Mouse (Mus musculus) heart, embryonic 11.5 days (tissue): Measurements from ENCODE around the gene Ldlrad3. TPM values are rescaled to one million over a fixed set of nuclear protein-coding genes. Genes with fewer than 3 reads are reported as not detected.

Experiments
- ATAC-seq: fragments of 200-750 bp; cut with Nextera tagmentation; replicated peaks from 2 replicates; pipeline ENCODE4 v1.8.0; 2017; ENCODE audit warnings: moderate library complexity; ENCODE audit not compliant: insufficient number of reproducible peaks, low FRiP score, low TSS enrichment
- H3K27ac ChIP-seq: fragments of 300-500 bp; sonication (generic); 2 replicates; pipeline ENCODE4 v1.5.1; 2014; ENCODE audit warnings: mild to moderate bottlenecking, low read depth, low read length
- H3K27me3 ChIP-seq: fragments of 300-500 bp; sonication (generic); 2 replicates; pipeline ENCODE4 v1.6.1; 2014; ENCODE audit warnings: mild to moderate bottlenecking, low read length, mixed read lengths; ENCODE audit not compliant: control insufficient read depth, insufficient read depth
- H3K36me3 ChIP-seq: fragments of 300-500 bp; sonication (generic); 2 replicates; pipeline ENCODE4 v1.6.1; 2014; ENCODE audit warnings: mild to moderate bottlenecking, low read length, moderate library complexity, mixed read lengths; ENCODE audit not compliant: control insufficient read depth, insufficient read depth
- H3K4me1 ChIP-seq: fragments of 300-500 bp; sonication (generic); 2 replicates; pipeline ENCODE4 v1.6.1; 2014; ENCODE audit warnings: low read length; ENCODE audit not compliant: control insufficient read depth, insufficient read depth
- H3K4me2 ChIP-seq: fragments of 300-500 bp; sonication (generic); 2 replicates; pipeline ENCODE4 v1.6.1; 2014; ENCODE audit warnings: mild to moderate bottlenecking, moderate library complexity
- H3K4me3 ChIP-seq: fragments of 300-500 bp; sonication (generic); 2 replicates; pipeline ENCODE4 v1.5.1; 2014; ENCODE audit warnings: low read depth, low read length
- H3K9ac ChIP-seq: fragments of 300-500 bp; sonication (generic); 2 replicates; pipeline ENCODE4 v1.6.1; 2014; ENCODE audit warnings: mild to moderate bottlenecking, low read depth, low read length, moderate library complexity
- H3K9me3 ChIP-seq: fragments of 300-500 bp; sonication (generic); replicated peaks from 2 replicates; pipeline ENCODE4 v1.6.1; 2016; ENCODE audit warnings: low read length; ENCODE audit not compliant: control insufficient read depth
- WGBS: fragments of 180-500 bp; shearing (Covaris S2); extraction: QIAGEN DNeasy Blood & Tissue Kit; methylation state at CpG from one replicate; pipeline ENCODE4 v1.1.7; 2014; ENCODE audit not compliant: insufficient replicate concordance; 5-methylcytosine and 5-hydroxymethylcytosine counted together
- polyA plus RNA-seq: library from polyadenylated mRNA; unstranded; fragments of >200 nt; fragmentation: Nextera tagmentation; extraction: Ambion mirVana; gene quantifications from 2 replicates; pipeline ENCODE4 v1.2.1, GENCODE M21; 2014

Gene Ldlrad3
- polyA plus RNA-seq, 1 experiment from 2014 or later = 19.0 TPM

DNA sequence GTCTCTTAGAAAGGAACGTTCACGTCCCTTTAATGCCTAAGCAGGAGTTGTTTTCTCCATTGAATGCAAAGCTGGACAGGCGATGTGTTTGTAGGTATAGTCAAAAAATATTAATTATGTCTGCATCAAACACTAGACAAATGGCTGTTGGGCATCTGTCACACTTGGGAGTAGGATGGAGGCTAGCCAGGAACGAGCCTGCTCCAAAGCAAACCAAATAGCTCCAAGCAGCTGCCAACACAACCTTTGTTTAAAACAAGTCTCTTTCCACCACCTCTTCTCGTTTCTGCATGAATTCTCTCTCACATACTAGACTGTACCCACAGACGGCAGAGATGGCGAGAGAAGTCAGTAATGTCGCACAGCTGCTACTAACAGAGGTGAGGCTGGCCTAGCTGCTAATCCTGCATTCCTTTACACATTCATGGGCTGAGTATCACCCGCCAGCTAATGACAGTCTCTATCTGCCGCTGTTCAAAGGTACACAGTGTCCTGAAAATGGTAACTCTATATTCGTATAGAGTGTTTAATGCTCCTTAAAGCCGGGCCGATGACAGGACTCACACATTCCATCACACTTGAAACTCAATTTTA is 74.2 kb downstream of the Ldlrad3 start:
- ATAC-seq = no peak
- H3K27me3 ChIP-seq = no peaks in the 10 kb centered on the region
- H3K27ac ChIP-seq = no peak overlapping the region
- H3K9ac ChIP-seq = no peak overlapping the region
- H3K9me3 ChIP-seq = no peaks in the 10 kb centered on the region
- H3K4me3 ChIP-seq = no peak overlapping the region
- no peaks in the 10 kb centered on the region for H3K36me3 ChIP-seq
- H3K4me1 ChIP-seq = peaks cover 22% of the 10 kb centered on the region
- 63% methylated on average over 13 of the region's 13 CpGs for WGBS
- no peak overlapping the region for H3K4me2 ChIP-seq

DNA sequence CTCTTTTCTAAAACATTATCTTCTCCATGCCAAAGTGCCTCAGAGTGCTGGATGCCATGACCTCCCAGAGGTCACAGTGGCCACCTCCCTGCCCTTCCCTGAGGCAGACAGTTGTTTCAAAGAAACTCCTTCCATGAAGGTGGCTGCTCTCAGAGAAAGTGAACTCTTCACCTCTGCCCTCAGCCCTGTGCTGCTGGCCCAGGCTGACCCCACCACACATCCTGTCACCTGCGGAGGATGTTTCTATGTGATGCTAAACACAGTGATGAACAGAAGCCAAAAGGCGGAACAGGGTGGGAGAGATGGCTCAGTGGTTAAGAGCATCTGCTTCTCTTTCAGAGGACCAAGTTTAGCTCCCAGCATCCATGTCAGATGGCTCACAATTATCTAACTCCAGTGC is 75.9 kb downstream of the Ldlrad3 start:
- H3K27ac ChIP-seq = no peak overlapping the region
- H3K4me2 ChIP-seq = no peak overlapping the region
- no peak for ATAC-seq
- no peak overlapping the region for H3K9ac ChIP-seq
- no peak overlapping the region for H3K4me3 ChIP-seq
- peaks cover 16% of the 10 kb centered on the region for H3K4me1 ChIP-seq
- WGBS = 91% methylated on average over 2 of the region's 2 CpGs
- H3K27me3 ChIP-seq = no peaks in the 10 kb centered on the region
- H3K36me3 ChIP-seq = no peaks in the 10 kb centered on the region
- H3K9me3 ChIP-seq = no peaks in the 10 kb centered on the region

DNA sequence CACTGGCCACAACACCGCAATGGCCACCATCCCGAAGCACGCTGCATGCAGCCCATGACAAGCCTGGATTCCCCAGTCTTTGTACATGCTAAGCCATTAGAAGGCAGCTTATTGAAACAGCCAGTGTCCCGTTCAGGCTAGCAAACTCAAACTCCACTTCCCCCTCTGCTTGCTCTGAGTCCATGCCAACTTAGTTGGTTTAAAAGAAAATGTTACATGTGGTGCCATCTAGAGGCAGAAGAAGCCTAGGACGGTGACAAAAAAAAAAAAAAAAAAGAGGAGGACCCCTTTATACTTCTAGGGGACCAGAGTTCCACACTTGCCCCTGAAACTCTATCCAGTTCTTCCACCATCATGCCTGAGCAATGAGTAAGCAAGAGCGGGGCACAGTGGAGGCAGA is 78.9 kb downstream of the Ldlrad3 start:
- no peak overlapping the region for H3K9ac ChIP-seq
- ATAC-seq = no peak
- 63% methylated on average over 6 of the region's 6 CpGs for WGBS

DNA sequence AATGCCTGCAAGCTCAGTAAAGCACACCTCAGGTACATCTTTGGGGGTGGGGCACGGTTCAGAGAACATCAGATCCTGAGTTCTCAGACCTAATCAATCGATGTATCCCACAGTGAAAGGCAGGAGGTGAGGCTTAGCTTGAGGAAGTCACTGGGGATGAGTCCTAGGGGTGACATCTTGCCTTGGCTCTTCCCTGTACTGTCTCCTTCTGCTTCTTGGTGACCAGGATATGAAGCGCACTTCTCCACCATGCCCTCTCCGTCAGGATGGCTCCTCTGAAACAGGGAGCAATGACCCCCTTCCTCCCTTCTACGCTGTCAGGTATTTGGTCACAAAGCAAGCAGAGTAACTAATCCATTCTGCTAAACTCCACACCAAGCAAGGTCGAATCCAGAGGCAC is 79.5 kb downstream of the Ldlrad3 start:
- WGBS = 89% methylated on average over 6 of the region's 6 CpGs
- Histone ChIP-seq H3K27me3 (no peaks in the 10 kb centered on the region), H3K4me1 (peaks cover 12% of the 10 kb centered on the region), H3K36me3 (no peaks in the 10 kb centered on the region), H3K9ac (no peak overlapping the region), H3K4me3 (no peak overlapping the region), H3K27ac (no peak overlapping the region), H3K9me3 (no peaks in the 10 kb centered on the region), H3K4me2 (no peak overlapping the region)
- ATAC-seq = no peak

More for the DNA sequence above, 78.9 kb downstream of the Ldlrad3 start:
- Histone ChIP-seq H3K36me3 (no peaks in the 10 kb centered on the region), H3K27ac (no peak overlapping the region), H3K27me3 (no peaks in the 10 kb centered on the region), H3K4me2 (no peak overlapping the region), H3K4me1 (peaks cover 7% of the 10 kb centered on the region; the same call in 1 of the 2 replicates), H3K4me3 (no peak overlapping the region), H3K9me3 (no peaks in the 10 kb centered on the region)

DNA sequence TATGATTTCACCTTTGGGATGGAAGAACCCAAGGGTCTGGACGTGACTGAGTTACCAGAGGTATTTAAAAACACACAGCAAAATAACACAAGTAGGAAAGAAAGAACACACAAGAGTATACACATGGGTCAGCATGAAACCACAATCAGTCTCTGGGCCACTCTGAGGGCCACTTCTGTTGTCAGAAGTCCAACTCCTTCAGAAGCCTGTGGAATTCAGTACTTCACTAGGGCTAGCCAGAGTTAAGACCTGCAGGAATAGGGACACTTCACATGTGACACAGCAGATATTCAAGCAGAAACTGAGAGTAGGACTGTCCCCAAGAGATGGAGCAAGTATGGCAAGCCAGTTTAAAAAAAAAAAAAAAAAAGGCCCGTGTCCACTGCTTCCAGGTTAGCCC is 80.7 kb downstream of the Ldlrad3 start:
- no peak overlapping the region for H3K4me3 ChIP-seq
- H3K27me3 ChIP-seq = no peaks in the 10 kb centered on the region
- no peak overlapping the region for H3K27ac ChIP-seq
- H3K4me1 ChIP-seq = peaks cover 14% of the 10 kb centered on the region
- no peak overlapping the region for H3K9ac ChIP-seq
- 82% methylated on average over 2 of the region's 2 CpGs for WGBS
- ATAC-seq = no peak
- H3K36me3 ChIP-seq = no peaks in the 10 kb centered on the region
- no peaks in the 10 kb centered on the region for H3K9me3 ChIP-seq
- no peak overlapping the region for H3K4me2 ChIP-seq

DNA sequence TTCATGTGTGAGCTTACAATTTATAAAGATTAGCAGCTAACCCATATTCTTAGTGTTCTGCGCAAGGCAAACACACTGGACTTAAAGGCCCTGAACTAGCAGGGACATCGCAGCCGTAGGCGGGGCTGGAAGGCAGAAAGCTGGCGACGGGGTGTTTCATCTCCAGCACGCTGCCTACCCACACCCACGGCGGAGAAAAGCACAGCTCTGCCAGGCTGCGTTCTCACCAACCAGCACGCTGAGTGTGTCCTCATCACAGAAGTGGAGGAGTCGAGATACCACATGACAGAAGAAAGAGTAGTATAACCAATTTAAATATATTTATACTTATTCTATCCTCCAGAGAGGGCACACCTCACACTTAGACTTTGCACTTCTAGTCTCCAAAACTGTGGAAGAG is 82.2 kb downstream of the Ldlrad3 start:
- peaks cover 16% of the 10 kb centered on the region for H3K4me1 ChIP-seq
- H3K4me3 ChIP-seq = no peak overlapping the region
- H3K36me3 ChIP-seq = no peaks in the 10 kb centered on the region
- H3K9ac ChIP-seq = no peak overlapping the region
- H3K27ac ChIP-seq = no peak overlapping the region
- no peaks in the 10 kb centered on the region for H3K9me3 ChIP-seq
- no peaks in the 10 kb centered on the region for H3K27me3 ChIP-seq
- no peak overlapping the region for H3K4me2 ChIP-seq
- WGBS = 87% methylated on average over 12 of the region's 12 CpGs
- ATAC-seq = no peak

DNA sequence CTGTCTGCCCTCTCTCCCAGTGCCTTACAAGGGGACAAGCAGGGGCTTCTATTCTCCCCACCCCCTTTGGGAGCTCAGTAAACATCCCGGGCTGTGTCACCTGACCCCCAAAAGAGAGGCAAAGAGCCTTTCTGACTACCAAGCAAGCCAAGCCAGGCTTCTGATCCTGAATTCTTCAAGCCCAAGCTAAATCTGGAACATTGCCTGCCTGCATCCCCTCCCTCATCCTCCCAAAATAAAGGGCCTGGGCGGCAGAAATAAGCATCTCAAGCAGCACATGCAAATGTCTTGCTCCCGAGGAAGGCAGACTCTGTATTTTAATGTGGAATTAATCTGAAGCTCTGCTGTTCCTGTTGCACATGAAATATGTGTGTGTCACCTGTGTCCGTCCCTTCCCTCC is 85.7 kb downstream of the Ldlrad3 start:
- H3K4me3 ChIP-seq = no peak overlapping the region
- peaks cover 11% of the 10 kb centered on the region for H3K4me1 ChIP-seq
- H3K4me2 ChIP-seq = no peak overlapping the region
- H3K9me3 ChIP-seq = no peaks in the 10 kb centered on the region
- H3K27me3 ChIP-seq = no peaks in the 10 kb centered on the region
- H3K27ac ChIP-seq = no peak overlapping the region
- 47% methylated on average over 4 of the region's 4 CpGs for WGBS
- no peak for ATAC-seq
- no peaks in the 10 kb centered on the region for H3K36me3 ChIP-seq
- no peak overlapping the region for H3K9ac ChIP-seq

DNA sequence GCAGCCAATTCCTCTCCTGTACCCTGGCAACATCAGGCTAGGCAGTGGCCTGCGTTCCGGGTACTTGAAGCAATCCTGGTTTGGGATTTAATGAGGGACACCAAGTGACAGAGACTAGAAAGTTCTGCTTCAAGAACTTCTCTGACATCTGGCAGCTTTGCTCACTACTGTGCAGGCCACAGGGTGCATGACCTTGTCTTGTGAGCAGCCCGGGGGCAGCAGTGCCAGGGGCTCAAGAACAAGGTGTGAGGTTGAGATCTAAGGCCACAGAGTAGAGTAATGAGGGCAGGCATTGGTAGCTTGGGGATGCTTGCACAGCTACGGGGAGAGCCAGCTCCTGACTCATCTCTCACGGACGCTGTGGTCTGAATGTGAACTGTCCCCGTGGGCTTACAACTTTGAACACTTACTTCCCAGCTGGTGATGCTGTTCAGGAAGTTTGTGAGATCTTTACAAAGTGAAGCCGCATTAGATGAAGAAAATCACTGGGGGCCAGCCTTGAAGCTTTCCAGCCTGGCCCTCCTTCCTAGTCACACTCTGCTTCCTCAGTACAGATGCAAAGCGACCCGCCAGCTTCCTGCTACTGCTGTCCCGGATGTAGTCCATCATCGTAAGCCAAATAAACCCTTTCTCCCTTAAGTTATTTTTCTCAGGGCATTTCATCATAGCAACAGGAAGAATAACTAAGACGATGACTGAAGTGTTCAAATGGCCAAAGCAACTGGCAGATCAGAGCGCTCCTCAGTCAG is 86.3 kb downstream of the Ldlrad3 start:
- Histone ChIP-seq H3K27me3 (no peaks in the 10 kb centered on the region), H3K4me3 (no peak overlapping the region), H3K9ac (no peak overlapping the region), H3K4me1 (peaks cover 9% of the 10 kb centered on the region), H3K9me3 (no peaks in the 10 kb centered on the region), H3K27ac (no peak overlapping the region), H3K4me2 (no peak overlapping the region), H3K36me3 (no peaks in the 10 kb centered on the region)
- no peak for ATAC-seq
- WGBS = 71% methylated on average over 14 of the region's 14 CpGs

DNA sequence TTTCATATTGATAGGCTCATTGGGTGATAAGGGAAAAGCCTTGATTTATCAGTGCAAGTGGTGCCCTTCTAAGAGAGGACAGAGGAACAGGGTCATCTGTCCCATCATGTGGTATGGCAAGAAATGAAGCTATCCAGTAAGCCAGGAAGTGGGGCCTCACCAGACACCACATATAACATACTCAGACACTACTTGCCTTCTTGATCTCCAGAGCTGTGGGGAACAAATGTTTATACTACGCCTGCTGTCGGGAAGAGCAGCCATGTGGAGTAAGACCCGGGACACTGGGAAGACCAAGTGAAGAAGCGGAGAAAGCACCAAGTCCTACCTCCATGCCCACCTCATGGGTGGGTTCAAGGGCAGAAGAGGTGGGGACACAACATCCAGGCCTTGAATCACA is 86.9 kb downstream of the Ldlrad3 start:
- Histone ChIP-seq H3K36me3 (no peaks in the 10 kb centered on the region), H3K27ac (no peak overlapping the region), H3K4me2 (no peak overlapping the region), H3K9ac (no peak overlapping the region), H3K9me3 (no peaks in the 10 kb centered on the region), H3K4me3 (no peak overlapping the region), H3K27me3 (no peaks in the 10 kb centered on the region), H3K4me1 (peaks cover 9% of the 10 kb centered on the region)
- WGBS = 79% methylated on average over 4 of the region's 4 CpGs
- no peak for ATAC-seq
